14 mouse cellular contexts compared by ENCODE assay signal in the genomic region with DNA sequence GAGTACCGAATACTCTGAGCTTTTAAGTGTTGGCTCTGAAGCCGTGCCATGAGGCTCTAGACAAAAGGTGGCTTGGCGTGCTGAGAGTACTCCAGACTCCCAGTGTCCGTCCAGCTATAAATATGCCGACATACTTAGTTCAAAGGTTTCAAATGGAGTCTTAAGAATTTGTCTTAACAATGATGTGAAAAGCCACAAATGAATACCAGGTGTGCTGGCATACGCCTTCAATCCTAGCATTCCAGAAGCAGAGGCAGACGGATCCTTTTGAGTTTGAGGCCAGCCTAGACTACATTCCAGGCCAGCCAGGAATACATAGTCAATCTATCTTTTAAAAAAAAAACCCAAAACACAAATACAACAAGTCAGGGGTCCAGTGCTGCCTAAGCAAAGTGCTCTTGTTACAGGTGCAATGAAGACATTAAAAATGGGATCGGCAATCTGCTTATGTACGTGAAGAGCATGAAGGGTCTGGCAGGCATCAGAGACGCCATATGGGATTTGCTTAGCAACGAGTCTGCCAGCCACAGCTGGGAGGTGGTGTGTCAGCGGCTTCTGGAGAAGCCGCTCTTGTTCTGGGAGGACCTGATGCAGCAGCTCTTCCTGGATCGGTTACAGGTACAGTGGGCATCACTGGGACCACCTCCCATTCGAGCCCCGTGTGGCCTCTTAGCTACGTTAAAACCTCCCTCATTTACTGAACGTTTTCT. TPM values are rescaled to one million over a fixed set of nuclear protein-coding genes. Genes with fewer than 3 reads are reported as not detected.
DNase-seq lines count a peak whose midpoint lies in the region; ATAC-seq and TF ChIP-seq lines count a peak whose summit lies in the region.
"Had no signal": no experiment of that assay in that cellular context is flagged by ENCODE, and none has a peak within 500 bp of the region (broad histone marks: within the 10 kb centered on the region; RNA-seq: fewer than 3 reads in every experiment).

No protein-coding gene starts in this region.

- no peaks in the 10 kb centered on the region for H3K9me3 ChIP-seq in embryonic facial prominence, embryonic 11.5 days (replicated peaks; ENCODE audit: control insufficient read depth, low read length)
- H3K9me3 ChIP-seq: stomach, embryonic 15.5 days had no signal

- intact Hi-C loops in left cerebral cortex, postnatal 4 days (cut with DNase I): loop anchor here (10.0 kb wide), 1 partner anchor 480 kb away; no protein-coding TSS in a partner anchor
- intact Hi-C loops in gastrocnemius, adult 2 months (cut with DNase I): no loop called here

- WGBS in embryonic facial prominence, embryonic 11.5 days: 56% methylated on average over 18 of the region's 18 CpGs

- no peak overlapping the region for H3K4me3 ChIP-seq in embryonic facial prominence, embryonic 11.5 days (ENCODE audit: low read depth, low read length)
- H3K4me3 ChIP-seq in gastrocnemius, adult 2 months: no peak overlapping the region
- H3K4me3 ChIP-seq: myocyte; stomach, embryonic 15.5 days had no signal

- H3K36me3 ChIP-seq in embryonic facial prominence, embryonic 11.5 days (replicated peaks; ENCODE audit: control insufficient read depth, insufficient read depth, low read depth, low read length): peaks cover 13% of the 10 kb centered on the region

- H3K9ac ChIP-seq in embryonic facial prominence, embryonic 11.5 days (replicated peaks; ENCODE audit: low read length): no peak overlapping the region
- H3K9ac ChIP-seq: stomach, embryonic 15.5 days had no signal

- no peak for TF ChIP-seq CTCF in gastrocnemius, adult 2 months (IDR thresholded peaks at IDR 0.05)

- H3K27ac ChIP-seq in embryonic facial prominence, embryonic 11.5 days (replicated peaks; ENCODE audit: low read depth, low read length): no peak overlapping the region
- no peak overlapping the region for H3K27ac ChIP-seq in gastrocnemius, adult 2 months
- H3K27ac ChIP-seq: stomach, embryonic 15.5 days had no signal

- H3K4me2 ChIP-seq in embryonic facial prominence, embryonic 11.5 days (ENCODE audit: low read depth, low read length): no peak overlapping the region
- H3K4me2 ChIP-seq: stomach, embryonic 15.5 days had no signal

- H3K27me3 ChIP-seq in embryonic facial prominence, embryonic 11.5 days (ENCODE audit: control insufficient read depth, insufficient read depth, low read length): no peaks in the 10 kb centered on the region
- H3K27me3 ChIP-seq: stomach, embryonic 15.5 days had no signal

- DNase-seq in cerebellum, postnatal 10 days: peak; percentile 79 to 81
- DNase-seq in cerebellum, postnatal 4 days (ENCODE audit: low spot score in 2 of 2): no peak
- peak; percentile 50 to 58 for DNase-seq in left cerebral cortex, adult 18-20 months (ENCODE audit: low spot score in 2 of 2)
- DNase-seq in left cerebral cortex, adult 11 months (ENCODE audit: low spot score): no peak
- peak; percentile 72 for DNase-seq in embryonic facial prominence, embryonic 11.5 days (ENCODE audit: low spot score)
- peak; percentile 71 for DNase-seq in left cerebral cortex, postnatal 4 days
- no peak for DNase-seq in gastrocnemius, adult 2 months
- no peak for DNase-seq in adrenal gland, postnatal 36 days
- DNase-seq: adrenal gland, postnatal 14 days; B cell, adult 2 months; gastrocnemius, postnatal 36 days; kidney, adult 11 months had no signal

- no peaks in the 10 kb centered on the region; the same call in 1 of the 2 replicates for H3K4me1 ChIP-seq in embryonic facial prominence, embryonic 11.5 days (ENCODE audit: control insufficient read depth, insufficient read depth, low read length)

- no peak for ATAC-seq in embryonic facial prominence, embryonic 11.5 days (replicated peaks; ENCODE audit: insufficient number of reproducible peaks, low FRiP score, low TSS enrichment, low read depth)

RNA-seq across cellular contexts. Expression of gene Slc39a11, which starts 4.8 kb away (rescaled TPM):
- total RNA-seq in left cerebral cortex, adult 18-20 months (2021): 10 to 100 TPM; 13.9 to 15.3 TPM
- polyA plus RNA-seq in embryonic facial prominence, embryonic 11.5 days (2014; fragmentation: Nextera tagmentation; extraction: Ambion mirVana): 12.5 and 14.5 TPM in 2 replicates
- total RNA-seq in left cerebral cortex, postnatal 4 days (2021): 10 to 100 TPM; 23.5 to 26.1 TPM
- total RNA-seq in gastrocnemius, adult 2 months (2021): 1 to 10 TPM; 1.8 to 3.0 TPM
- total RNA-seq in adrenal gland, postnatal 36 days (2021): 10 to 100 TPM; 27.4 to 27.7 TPM

RNA-seq across cellular contexts. Expression of gene Cog1, which starts 5.7 kb away (rescaled TPM):
- total RNA-seq in left cerebral cortex, adult 18-20 months (2021): 10 to 100 TPM; 47.3 to 51.8 TPM
- 26.1 and 28.4 TPM in 2 replicates for polyA plus RNA-seq in embryonic facial prominence, embryonic 11.5 days (2014; fragmentation: Nextera tagmentation; extraction: Ambion mirVana)
- 10 to 100 TPM; 36.2 to 36.4 TPM for total RNA-seq in left cerebral cortex, postnatal 4 days (2021)
- total RNA-seq in gastrocnemius, adult 2 months (2021): 10 to 100 TPM; 18.5 to 19.1 TPM
- total RNA-seq in adrenal gland, postnatal 36 days (2021): 10 to 100 TPM; 35.4 to 39.5 TPM

RNA-seq across cellular contexts. Expression of gene Fam104a, which starts 29.2 kb away (rescaled TPM):
- 10 to 100 TPM; 31.8 to 33.9 TPM for total RNA-seq in left cerebral cortex, adult 18-20 months (2021)
- 51.2 and 52.0 TPM in 2 replicates for polyA plus RNA-seq in embryonic facial prominence, embryonic 11.5 days (2014; fragmentation: Nextera tagmentation; extraction: Ambion mirVana)
- 10 to 100 TPM; 28.1 to 29.3 TPM for total RNA-seq in left cerebral cortex, postnatal 4 days (2021)
- 10 to 100 TPM; 29.0 to 33.0 TPM for total RNA-seq in gastrocnemius, adult 2 months (2021)
- 10 to 100 TPM; 32.0 to 39.7 TPM for total RNA-seq in adrenal gland, postnatal 36 days (2021)

RNA-seq across cellular contexts. Expression of gene D11Wsu47e, which starts 29.5 kb away (rescaled TPM):
- 10 to 100 TPM; 12.1 to 12.8 TPM for total RNA-seq in left cerebral cortex, adult 18-20 months (2021)
- 24.8 and 26.5 TPM in 2 replicates for polyA plus RNA-seq in embryonic facial prominence, embryonic 11.5 days (2014; fragmentation: Nextera tagmentation; extraction: Ambion mirVana)
- 10 to 100 TPM; 19.2 to 19.4 TPM for total RNA-seq in left cerebral cortex, postnatal 4 days (2021)
- total RNA-seq in gastrocnemius, adult 2 months (2021): 1 to 10 TPM; 4.5 to 6.3 TPM
- 10 to 100 TPM; 13.4 to 18.7 TPM for total RNA-seq in adrenal gland, postnatal 36 days (2021)

RNA-seq across cellular contexts. Expression of gene Sstr2, which starts 35.6 kb away (rescaled TPM):
- 10 to 100 TPM; 30.0 to 35.9 TPM for total RNA-seq in left cerebral cortex, adult 18-20 months (2021)
- polyA plus RNA-seq in embryonic facial prominence, embryonic 11.5 days (2014; fragmentation: Nextera tagmentation; extraction: Ambion mirVana): 3.3 and 3.4 TPM in 2 replicates
- 10 to 100 TPM; 21.2 to 23.0 TPM for total RNA-seq in left cerebral cortex, postnatal 4 days (2021)
- not detected for total RNA-seq in gastrocnemius, adult 2 months (2021)
- 1 to 10 TPM; 1.6 to 3.9 TPM for total RNA-seq in adrenal gland, postnatal 36 days (2021)
- total RNA-seq: gastrocnemius, postnatal 36 days had no signal

Comparison
In these comparisons a context has a peak if more than half of its experiments do, and no peak if none do; other contexts are left out.
1. DNase-seq: peak in cerebellum, postnatal 10 days (2 of 2), left cerebral cortex, adult 18-20 months (2 of 2), embryonic facial prominence, embryonic 11.5 days (single experiment) and left cerebral cortex, postnatal 4 days (single experiment); none in cerebellum, postnatal 4 days (0 of 2), left cerebral cortex, adult 11 months (single experiment), gastrocnemius, adult 2 months (single experiment) and adrenal gland, postnatal 36 days (0 of 2).